Comparison of ENCODE assay signal across 20 mouse cellular contexts in genomic region chr5:44709276-44709675, GRCm38 (mm10).
DNase-seq lines count a peak whose midpoint lies in the region; ATAC-seq lines count a peak whose summit lies in the region.
"Had no signal": no experiment of that assay in that cellular context is flagged by ENCODE, and none has a peak within 500 bp of the region (broad histone marks: within the 10 kb centered on the region; RNA-seq: fewer than 3 reads in every experiment).

No protein-coding gene starts in this region.

- WGBS in kidney, embryonic 15.5 days, result 70% methylated on average over 2 of the region's 2 CpGs
- 65% methylated on average over 2 of the region's 2 CpGs for whole genome bisulfite sequencing in heart, embryonic 12.5 days

- H3K4me2 ChIP-seq in kidney, embryonic 15.5 days, result no peak overlapping the region
- no peak overlapping the region for H3K4me2 ChIP-seq in heart, embryonic 12.5 days
- H3K4me2 ChIP-seq: embryonic facial prominence, embryonic 12.5 days; forebrain, embryonic 13.5 days; forebrain, embryonic 15.5 days had no signal

- 0 out of 2 replicates have a peak, but pooled peaks cover 2% of the 10 kb centered on the region for H3K4me1 ChIP-seq in kidney, embryonic 15.5 days
- H3K4me1 ChIP-seq in heart, embryonic 12.5 days (replicated peaks), result 0 out of 2 replicates have a peak, but pooled peaks cover 4% of the 10 kb centered on the region

- no peaks in the 10 kb centered on the region for H3K9me3 ChIP-seq in kidney, embryonic 15.5 days (replicated peaks)
- no peaks in the 10 kb centered on the region for H3K9me3 ChIP-seq in heart, embryonic 12.5 days (replicated peaks)
- H3K9me3 ChIP-seq: embryonic facial prominence, embryonic 10.5 days; embryonic facial prominence, embryonic 12.5 days; forebrain, embryonic 13.5 days; forebrain, embryonic 15.5 days had no signal

- no peak for ATAC-seq in kidney, embryonic 15.5 days (replicated peaks; ENCODE audit: low FRiP score)
- ATAC-seq in megakaryocyte-erythroid progenitor cell, adult 5-6 weeks (replicated peaks; ENCODE audit: low FRiP score, low TSS enrichment, poor library complexity, severe bottlenecking), result 0 out of 2 replicates have a peak, but pooled peaks have one; percentile 14
- ATAC-seq in heart, embryonic 12.5 days (ENCODE audit: insufficient number of reproducible peaks, low FRiP score), result no peak
- ATAC-seq: forebrain, embryonic 13.5 days; forebrain, embryonic 15.5 days; forebrain, postnatal 0 days had no signal

- H3K27me3 ChIP-seq in kidney, embryonic 15.5 days, result no peaks in the 10 kb centered on the region
- no peaks in the 10 kb centered on the region for H3K27me3 ChIP-seq in heart, embryonic 12.5 days (replicated peaks)
- H3K27me3 ChIP-seq: embryonic facial prominence, embryonic 12.5 days; forebrain, embryonic 13.5 days; forebrain, embryonic 15.5 days had no signal

- H3K4me3 ChIP-seq in kidney, embryonic 15.5 days (replicated peaks), result no peak overlapping the region
- no peak overlapping the region for H3K4me3 ChIP-seq in heart, embryonic 12.5 days
- H3K4me3 ChIP-seq: embryonic facial prominence, embryonic 10.5 days; embryonic facial prominence, embryonic 12.5 days; forebrain, embryonic 13.5 days; forebrain, embryonic 15.5 days had no signal

- H3K27ac ChIP-seq in kidney, embryonic 15.5 days, result 0 out of 2 replicates have a peak overlapping the region, but pooled peaks have one; percentile 32
- no peak overlapping the region for H3K27ac ChIP-seq in heart, embryonic 12.5 days (ENCODE audit: poor library complexity, severe bottlenecking)
- H3K27ac ChIP-seq: embryonic facial prominence, embryonic 10.5 days; embryonic facial prominence, embryonic 12.5 days; forebrain, embryonic 13.5 days; forebrain, embryonic 15.5 days had no signal

- no peaks in the 10 kb centered on the region for H3K36me3 ChIP-seq in kidney, embryonic 15.5 days
- H3K36me3 ChIP-seq in heart, embryonic 12.5 days, result no peaks in the 10 kb centered on the region
- H3K36me3 ChIP-seq: embryonic facial prominence, embryonic 10.5 days; embryonic facial prominence, embryonic 12.5 days; forebrain, embryonic 15.5 days had no signal

- H3K9ac ChIP-seq in kidney, embryonic 15.5 days, result no peak overlapping the region
- no peak overlapping the region for H3K9ac ChIP-seq in heart, embryonic 12.5 days
- H3K9ac ChIP-seq: embryonic facial prominence, embryonic 12.5 days; forebrain, embryonic 13.5 days; forebrain, embryonic 15.5 days; forebrain, postnatal 0 days had no signal

- no peak for DNase-seq in kidney, adult 9 months
- DNase-seq in 3T3-L1 (ENCODE audit: low read depth, low spot score) (peak; percentile 9), 416B (ENCODE audit: low read depth) (peak; percentile 74)
- DNase-seq in layer of hippocampus, postnatal 25 days (ENCODE audit: extremely low spot score in 1 of 2, low spot score in 1 of 2), result no peak
- DNase-seq: adrenal gland, adult 2 months; adrenal gland, postnatal 10 days; adrenal gland, postnatal 25 days; cerebellum, adult 11-12 months; cerebellum, adult 2 months; cerebellum, adult 9-10 months; cerebellum, postnatal 10 days; cerebellum, postnatal 25 days; forebrain, postnatal 0 days had no signal

Comparison
In these comparisons a context has a peak if more than half of its experiments do, and no peak if none do; other contexts are left out.
1. DNase-seq: peak in 3T3-L1 (single experiment) and 416B (single experiment); none in kidney, adult 9 months (single experiment) and layer of hippocampus, postnatal 25 days (0 of 2).